Mouse (Mus musculus) ovary, adult 18-20 months (tissue): ENCODE measurements around the gene Ccdc58.
"Not testable (repeated sequence)": the region's sequence is repeated elsewhere in the genome, so short reads cannot be mapped to it uniquely, and the experiment has no call there.

Source experiments
- DNase-seq: peaks from one replicate; pipeline ENCODE4 v3.0.0; 2022; ENCODE audit warnings: low spot score, mixed read lengths

Gene Ccdc58

GRCm38 (mm10) chr16:36074772-36075171 is 3.3 kb downstream of the Ccdc58 start:
- DNase-seq, result no peak

GRCm38 (mm10) chr16:36079916-36080315 is 8.4 kb downstream of the Ccdc58 start:
- no peak for DNase-seq

GRCm38 (mm10) chr16:36087846-36088245 is 16.4 kb downstream of the Ccdc58 start:
- DNase-seq, result no peak

DNA sequence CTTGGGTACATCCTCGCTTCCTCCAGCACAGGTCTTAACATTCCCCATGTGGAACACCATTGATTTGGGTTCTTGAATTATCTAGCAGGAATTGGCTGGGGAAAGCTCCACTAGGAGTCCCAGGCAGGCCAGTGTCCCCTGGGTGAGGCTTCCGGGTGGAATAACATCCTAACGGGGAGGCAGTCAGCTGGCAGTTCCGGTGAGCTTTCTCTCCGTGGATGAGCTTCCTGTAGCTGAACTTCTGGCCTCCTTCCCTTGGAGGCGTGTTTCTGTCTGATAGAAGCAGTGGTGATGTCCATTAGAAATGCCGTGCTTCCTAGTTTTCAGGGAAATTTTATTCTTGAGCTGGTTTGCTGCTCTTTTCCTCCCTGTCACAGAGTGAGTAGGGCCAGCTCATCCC is 17.6 kb downstream of the Ccdc58 start:
- DNase-seq, result no peak

- no peak for DNase-seq
Observed at GRCm38 (mm10) chr16:36089850-36090616, 18.5 kb downstream of the Ccdc58 start.

DNA sequence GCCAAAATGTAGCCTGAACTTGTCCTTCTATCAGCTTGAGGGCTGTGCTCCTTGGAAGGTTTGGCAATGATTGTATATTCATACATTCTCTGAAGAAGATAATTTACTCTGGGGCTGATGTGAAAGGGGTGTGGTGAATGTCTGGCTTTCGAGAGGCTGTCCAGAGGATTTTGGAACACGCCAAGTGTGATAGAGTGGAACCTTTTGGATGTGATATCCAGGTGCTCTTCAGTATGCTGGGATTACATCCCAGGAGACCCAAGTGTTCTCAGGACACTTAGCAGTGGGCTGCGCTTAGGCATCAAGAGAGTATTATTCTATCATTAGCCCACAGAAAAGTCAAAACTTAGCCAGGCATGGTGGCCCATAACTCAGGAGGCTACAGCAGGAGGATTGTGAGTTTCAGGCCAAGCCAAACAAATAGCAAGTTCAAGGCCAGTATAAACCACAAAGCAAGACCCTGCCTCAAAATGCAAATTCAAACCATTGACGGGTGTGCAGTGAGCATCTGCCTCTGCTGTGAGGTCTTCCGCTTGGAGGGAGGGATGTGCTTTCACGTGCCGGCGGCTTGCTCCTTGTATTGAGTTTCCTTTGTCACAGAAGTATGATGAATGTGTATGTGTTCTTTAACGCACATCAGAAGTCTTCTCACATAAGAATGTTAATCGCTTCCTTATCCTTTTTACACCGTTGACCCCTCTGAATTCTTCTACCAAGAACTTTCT is 19.5 kb downstream of the Ccdc58 start:
- DNase-seq, result no peak

GRCm38 (mm10) chr16:36094079-36094478 is 22.6 kb downstream of the Ccdc58 start:
- DNase-seq, result no peak

- DNase-seq, result not testable (repeated sequence)
Observed at GRCm38 (mm10) chr16:36097813-36098499, 26.5 kb downstream of the Ccdc58 start.

GRCm38 (mm10) chr16:36101526-36101925 is 30.0 kb downstream of the Ccdc58 start:
- DNase-seq, result no peak

DNA sequence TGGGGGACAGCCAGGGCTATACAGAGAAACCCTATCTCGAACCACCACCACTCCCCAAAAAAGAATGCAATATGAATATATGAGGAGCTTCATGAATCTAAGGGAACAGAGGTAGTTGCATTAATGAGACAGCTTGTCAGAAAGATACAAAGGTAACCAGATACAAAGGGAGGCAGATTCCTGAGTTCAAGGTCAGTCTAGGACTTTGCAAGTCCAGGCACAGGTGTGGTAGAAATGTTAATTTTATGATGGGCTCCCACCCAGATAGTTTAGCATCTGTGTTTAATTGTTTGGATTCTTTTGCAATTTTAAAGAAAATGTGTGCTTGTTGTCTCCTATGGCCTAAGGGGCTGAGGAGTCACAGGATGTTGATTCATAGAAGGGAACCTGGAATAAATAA is 30.7 kb downstream of the Ccdc58 start:
- DNase-seq, result no peak

- DNase-seq, result not testable (repeated sequence)
Observed at GRCm38 (mm10) chr16:36111486-36111885, 40.0 kb downstream of the Ccdc58 start.

DNA sequence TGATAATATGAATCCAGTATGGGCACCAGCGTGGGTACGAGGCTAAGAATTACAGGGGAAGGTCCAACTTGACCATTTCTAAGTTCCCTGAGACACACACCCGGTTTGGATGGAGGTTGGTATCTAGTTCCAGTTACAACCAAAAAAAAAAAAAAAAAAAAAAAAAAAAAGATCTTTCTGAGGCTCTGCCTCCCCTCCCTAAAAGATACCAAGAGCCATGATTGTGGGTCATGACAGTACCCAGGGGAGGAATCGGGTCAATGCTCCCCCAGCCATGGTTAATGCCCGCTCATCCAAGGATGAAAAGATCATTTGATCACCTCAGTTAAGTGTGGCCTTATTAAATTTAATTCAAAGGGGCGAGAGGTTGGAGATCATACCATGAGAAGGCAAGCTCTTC is 44.3 kb downstream of the Ccdc58 start:
- DNase-seq, result not testable (repeated sequence)

DNA sequence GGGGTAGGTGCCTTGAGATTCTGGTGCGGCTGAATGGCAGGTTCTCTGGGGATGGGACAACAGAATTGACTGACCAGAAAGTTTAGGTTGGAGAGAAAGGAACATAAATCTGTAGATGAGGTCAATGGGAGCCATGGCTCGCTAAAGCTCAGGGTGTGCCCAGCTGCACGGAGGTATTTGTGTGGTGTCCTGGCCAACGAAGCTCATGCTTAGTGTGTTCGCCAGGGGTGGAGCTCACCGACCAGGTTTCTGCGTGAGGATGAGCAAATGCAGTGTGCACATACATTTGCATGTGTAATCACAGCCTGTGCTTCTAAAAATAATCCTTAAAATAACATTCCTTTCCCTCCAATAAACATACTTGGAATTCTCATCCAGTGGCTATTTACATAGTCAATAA is 56.6 kb downstream of the Ccdc58 start:
- DNase-seq, result no peak

GRCm38 (mm10) chr16:36131141-36131540 is 59.7 kb downstream of the Ccdc58 start, which contains the start of gene Csta1:
TSS of gene Csta1 (minus strand) at chr16:36131241.
- no peak for DNase-seq

- no peak for DNase-seq
Observed at GRCm38 (mm10) chr16:36138201-36138600, 66.7 kb downstream of the Ccdc58 start.
